Mouse (Mus musculus): ENCODE measurements at regions not wholly inside any gene's neighbourhood (a gene's known extent, or its start where the extent isn't known, plus 50 kb on each side); places are given as distances from the start of the nearest gene placed in this dataset.

GRCm38 (mm10) chr1:194334752-194335719 lies 283.0 kb upstream of the Plxna2 start:
- no peak for DNase-seq (ENCODE audit: low read depth)

GRCm38 (mm10) chr1:194332639-194333038 lies 285.4 kb upstream of the Plxna2 start:
- no peak for DNase-seq (ENCODE audit: low read depth)

- DNase-seq (ENCODE audit: low read depth): no peak
Observed at GRCm38 (mm10) chr1:194330471-194330870, 287.5 kb upstream of the Plxna2 start.

- DNase-seq (ENCODE audit: low read depth): no peak
Observed at GRCm38 (mm10) chr1:194320320-194321036, 297.5 kb upstream of the Plxna2 start.

- DNase-seq (ENCODE audit: low read depth): no peak
Observed at GRCm38 (mm10) chr1:194318351-194318750, 299.7 kb upstream of the Plxna2 start.

GRCm38 (mm10) chr1:194315593-194315992 lies 302.4 kb upstream of the Plxna2 start:
- no peak for DNase-seq (ENCODE audit: low read depth)

GRCm38 (mm10) chr1:194310373-194310772 lies 307.6 kb upstream of the Plxna2 start:
- no peak for DNase-seq (ENCODE audit: low read depth)

- no peak for DNase-seq (ENCODE audit: low read depth)
Observed at GRCm38 (mm10) chr1:194308648-194309047, 309.4 kb upstream of the Plxna2 start.

GRCm38 (mm10) chr1:194303951-194304350 lies 314.1 kb upstream of the Plxna2 start:
- DNase-seq (ENCODE audit: low read depth): no peak

- no peak for DNase-seq (ENCODE audit: low read depth)
Observed at GRCm38 (mm10) chr1:194302775-194303174, 315.2 kb upstream of the Plxna2 start.

GRCm38 (mm10) chr1:194281941-194282340 lies 336.1 kb upstream of the Plxna2 start:
- DNase-seq (ENCODE audit: low read depth): no peak

- DNase-seq (ENCODE audit: low read depth): no peak
Observed at GRCm38 (mm10) chr1:194268028-194268427, 350.0 kb upstream of the Plxna2 start.

GRCm38 (mm10) chr1:194262374-194262773 lies 355.6 kb upstream of the Plxna2 start:
- no peak for DNase-seq (ENCODE audit: low read depth)

- DNase-seq (ENCODE audit: low read depth): no peak
Observed at GRCm38 (mm10) chr1:194259957-194260356, 358.1 kb upstream of the Plxna2 start.

GRCm38 (mm10) chr1:194244776-194245366 lies 373.1 kb upstream of the Plxna2 start:
- no peak for DNase-seq (ENCODE audit: low read depth)

GRCm38 (mm10) chr1:194241111-194241510 lies 376.9 kb upstream of the Plxna2 start:
- DNase-seq (ENCODE audit: low read depth): no peak

GRCm38 (mm10) chr1:194231206-194231605 lies 386.8 kb upstream of the Plxna2 start:
- DNase-seq (ENCODE audit: low read depth): no peak

GRCm38 (mm10) chr1:194226550-194227160 lies 391.4 kb upstream of the Plxna2 start:
- DNase-seq (ENCODE audit: low read depth): no peak

- no peak for DNase-seq (ENCODE audit: low read depth)
Observed at GRCm38 (mm10) chr1:194225786-194226185, 392.2 kb upstream of the Plxna2 start.

GRCm38 (mm10) chr1:194224046-194224445 lies 394.0 kb upstream of the Plxna2 start:
- DNase-seq (ENCODE audit: low read depth): no peak

- DNase-seq (ENCODE audit: low read depth): no peak
Observed at GRCm38 (mm10) chr1:194223610-194224009, 394.4 kb upstream of the Plxna2 start.

GRCm38 (mm10) chr1:194223015-194223414 lies 395.0 kb upstream of the Plxna2 start:
- DNase-seq (ENCODE audit: low read depth): peak; percentile 25
